Mouse (Mus musculus) G1E (cell line): ENCODE results near the gene Tmem255b.

Experiments used
- CTCF ChIP-seq: IDR thresholded peaks from 2 replicates; pipeline ENCODE4 v1.5.1; 2012; ENCODE audit warnings: low read depth, low read length, inconsistent platforms, mixed read lengths
- GATA1 ChIP-seq: IDR thresholded peaks from 2 replicates; pipeline ENCODE4 v1.6.1; 2012; ENCODE audit warnings: borderline replicate concordance, low read length, inconsistent platforms, mixed read lengths
- GATA2 ChIP-seq: IDR thresholded peaks from 2 replicates; pipeline ENCODE4 v1.6.1; 2012; ENCODE audit warnings: low read depth, low read length, inconsistent platforms, borderline replicate concordance
- POLR2AphosphoS5 ChIP-seq: IDR thresholded peaks from 2 replicates; pipeline ENCODE4 v1.6.1; 2012; ENCODE audit warnings: low read depth, low read length, inconsistent platforms; ENCODE audit not compliant: insufficient replicate concordance
- TAL1 ChIP-seq: conservative IDR thresholded peaks from 2 replicates; pipeline ENCODE4 v1.6.1; 2012; ENCODE audit warnings: low read depth, low read length, inconsistent platforms, mixed read lengths

- no peak for TF ChIP-seq CTCF
- TF ChIP-seq TAL1 = no peak
- TF ChIP-seq GATA1 = no peak
- TF ChIP-seq POLR2AphosphoS5 = no peak
- TF ChIP-seq GATA2 = no peak
These were observed 77.0 kb downstream of the Tmem255b start for GRCm38 (mm10) chr8:13512016-13512415.
